Mouse (Mus musculus): Measurements from ENCODE around the gene Magi2.

DNA sequence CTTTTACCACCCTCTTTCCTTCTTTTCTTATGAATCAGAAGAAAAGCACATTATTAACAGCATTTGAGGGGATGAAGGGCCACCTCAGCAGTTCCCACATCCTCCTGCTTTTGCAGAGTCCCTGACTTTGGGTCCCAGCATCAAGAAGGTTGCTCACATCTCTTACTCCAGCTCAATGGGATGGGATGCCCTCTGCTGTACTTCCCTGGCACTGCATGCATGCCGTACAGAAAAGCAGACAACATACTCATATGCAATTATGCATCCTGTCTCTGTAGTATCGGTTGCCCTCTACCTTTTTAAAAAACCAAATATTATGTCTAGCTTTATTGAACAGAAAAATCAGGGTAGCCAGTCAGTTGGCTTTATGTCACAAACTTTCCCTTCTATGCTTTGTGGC, 37.8 kb downstream of the Magi2 start:
- peak; percentile 44 for TF ChIP-seq CTCF (IDR thresholded peaks at IDR 0.05)
- TF ChIP-seq EP300 (IDR thresholded peaks at IDR 0.05) = no peak

Measured in lung, postnatal 0 days (tissue).